Mouse (Mus musculus): ENCODE measurements around the gene Morf4l1.
A peak's percentile ranks its signal among the peaks of the same experiment; 100 is the strongest.
"Not testable (repeated sequence)": the region's sequence is repeated elsewhere in the genome, so short reads cannot be mapped to it uniquely, and the experiment has no call there.

The Morf4l1 gene

GRCm38 (mm10) chr9:90113651-90114566, 665 bp downstream of the Morf4l1 start:
- DNase-seq: peak; percentile 94

- no peak for DNase-seq
Observed at GRCm38 (mm10) chr9:90113151-90113550, 1.4 kb downstream of the Morf4l1 start.

GRCm38 (mm10) chr9:90109386-90109785, 5.2 kb downstream of the Morf4l1 start:
- no peak for DNase-seq

- DNase-seq: no peak
Observed at GRCm38 (mm10) chr9:90108272-90108671, 6.3 kb downstream of the Morf4l1 start.

GRCm38 (mm10) chr9:90106915-90107314, 7.7 kb downstream of the Morf4l1 start:
- no peak for DNase-seq

GRCm38 (mm10) chr9:90105462-90105861, 9.1 kb downstream of the Morf4l1 start:
- DNase-seq: no peak

- DNase-seq: no peak
Observed at GRCm38 (mm10) chr9:90100760-90101159, 13.8 kb downstream of the Morf4l1 start.

- no peak for DNase-seq
Observed at GRCm38 (mm10) chr9:90098934-90099333, 15.6 kb downstream of the Morf4l1 start.

- DNase-seq: no peak
Observed at GRCm38 (mm10) chr9:90089339-90090104, 25.1 kb downstream of the Morf4l1 start.

- DNase-seq: no peak
Observed at GRCm38 (mm10) chr9:90087906-90088485, 26.6 kb downstream of the Morf4l1 start.

GRCm38 (mm10) chr9:90084766-90085468, 29.7 kb downstream of the Morf4l1 start:
- DNase-seq: no peak

- DNase-seq: no peak
Observed at GRCm38 (mm10) chr9:90084152-90084551, 30.4 kb downstream of the Morf4l1 start.

GRCm38 (mm10) chr9:90082992-90083391, 31.6 kb downstream of the Morf4l1 start:
- no peak for DNase-seq

GRCm38 (mm10) chr9:90081961-90082360, 32.6 kb downstream of the Morf4l1 start:
- not testable (repeated sequence) for DNase-seq

- peak; percentile 86 for DNase-seq
Observed at GRCm38 (mm10) chr9:90076849-90077461, 37.6 kb downstream of the Morf4l1 start.

GRCm38 (mm10) chr9:90076131-90076530, 38.4 kb downstream of the Morf4l1 start:
- DNase-seq: no peak

- no peak for DNase-seq
Observed at GRCm38 (mm10) chr9:90075336-90075735, 39.2 kb downstream of the Morf4l1 start.

- DNase-seq: no peak
Observed at GRCm38 (mm10) chr9:90070174-90070573, 44.4 kb downstream of the Morf4l1 start.

GRCm38 (mm10) chr9:90069485-90069884, 45.1 kb downstream of the Morf4l1 start:
- DNase-seq: peak; percentile 40

GRCm38 (mm10) chr9:90068786-90069185, 45.8 kb downstream of the Morf4l1 start:
- DNase-seq: no peak

- DNase-seq: no peak
Observed at GRCm38 (mm10) chr9:90067341-90067740, 47.2 kb downstream of the Morf4l1 start.

GRCm38 (mm10) chr9:90060932-90061331, 53.6 kb downstream of the Morf4l1 start:
- not testable (repeated sequence) for DNase-seq

Data from kidney, postnatal 10 days (tissue).